Mouse (Mus musculus): ENCODE measurements around the gene Taf5. TPM values are rescaled to one million over a fixed set of nuclear protein-coding genes. Genes with fewer than 3 reads are reported as not detected.

Gene Taf5
- total RNA-seq, 2 experiments from 2014 or later = 5.2 to 5.8 TPM

- no peak for DNase-seq (ENCODE audit: low spot score in 2 of 2)
- intact Hi-C loops (cut with DNase I) = no loop called here
Observed at GRCm38 (mm10) chr19:47052927-47053326, 14.6 kb upstream of the Taf5 start.

GRCm38 (mm10) chr19:47053471-47053870 is 14.1 kb upstream of the Taf5 start:
- DNase-seq (ENCODE audit: low spot score in 2 of 2) = no peak
- intact Hi-C loops (cut with DNase I) = no loop called here

GRCm38 (mm10) chr19:47057684-47058083 is 9.9 kb upstream of the Taf5 start:
- no peak for DNase-seq (ENCODE audit: low spot score in 2 of 2)
- intact Hi-C loops (cut with DNase I) = no loop called here

GRCm38 (mm10) chr19:47065860-47066259 is 1.7 kb upstream of the Taf5 start:
- no peak for DNase-seq (ENCODE audit: low spot score in 2 of 2)
- intact Hi-C loops (cut with DNase I) = loop anchor here (2.0 kb wide), 1 partner anchor 15 kb away; the partner anchor contains the start of gene Pcgf6

- DNase-seq (ENCODE audit: low spot score in 2 of 2) = peak; percentile 79 to 86
- intact Hi-C loops (cut with DNase I) = loop anchor here (2.0 kb wide), 1 partner anchor 17 kb away; the partner anchor contains the start of gene Pcgf6
Observed at GRCm38 (mm10) chr19:47067924-47068611, 522 bp downstream of the Taf5 start.

- intact Hi-C loops (cut with DNase I) = no loop called here
- no peak for DNase-seq (ENCODE audit: low spot score in 2 of 2)
Observed at GRCm38 (mm10) chr19:47088226-47088625, 20.7 kb downstream of the Taf5 start.

- DNase-seq (ENCODE audit: low spot score in 2 of 2) = peak in 1 of 2 experiments; percentile 10
- intact Hi-C loops (cut with DNase I) = no loop called here
Observed at GRCm38 (mm10) chr19:47089718-47090525, 22.4 kb downstream of the Taf5 start.

- intact Hi-C loops (cut with DNase I) = no loop called here
- DNase-seq (ENCODE audit: low spot score in 2 of 2) = peak; percentile 98
Observed at GRCm38 (mm10) chr19:47090550-47091156, 23.1 kb downstream of the Taf5 start, which contains the start of the genes Usmg5 and Pdcd11. Gene Usmg5 (minus strand): TSS chr19:47090647. Gene Pdcd11 (plus strand): TSS chr19:47090768.

GRCm38 (mm10) chr19:47101080-47101479 is 33.5 kb downstream of the Taf5 start:
- DNase-seq (ENCODE audit: low spot score in 2 of 2) = no peak
- intact Hi-C loops (cut with DNase I) = no loop called here

- intact Hi-C loops (cut with DNase I) = no loop called here
- no peak for DNase-seq (ENCODE audit: low spot score in 2 of 2)
Observed at GRCm38 (mm10) chr19:47104641-47105271, 37.2 kb downstream of the Taf5 start.

GRCm38 (mm10) chr19:47118634-47119033 is 51.1 kb downstream of the Taf5 start:
- peak in 1 of 2 experiments; percentile 45 for DNase-seq (ENCODE audit: low spot score in 2 of 2)
- intact Hi-C loops (cut with DNase I) = no loop called here

- DNase-seq (ENCODE audit: low spot score in 2 of 2) = peak; percentile 37 to 64
Observed at GRCm38 (mm10) chr19:47121054-47121453, 53.5 kb downstream of the Taf5 start.

GRCm38 (mm10) chr19:47122802-47123201 is 55.3 kb downstream of the Taf5 start:
- peak; percentile 34 to 36 for DNase-seq (ENCODE audit: low spot score in 2 of 2)
- intact Hi-C loops (cut with DNase I) = no loop called here

More at GRCm38 (mm10) chr19:47121054-47121453, 53.5 kb downstream of the Taf5 start:
- intact Hi-C loops (cut with DNase I) = loop anchor here (2.0 kb wide), 1 partner anchor 48 kb away; no protein-coding TSS in a partner anchor

GRCm38 (mm10) chr19:47128164-47128563 is 60.6 kb downstream of the Taf5 start:
- no peak for DNase-seq (ENCODE audit: low spot score in 2 of 2)
- intact Hi-C loops (cut with DNase I) = no loop called here

- no peak for DNase-seq (ENCODE audit: low spot score in 2 of 2)
- intact Hi-C loops (cut with DNase I) = no loop called here
Observed at GRCm38 (mm10) chr19:47128835-47129234, 61.3 kb downstream of the Taf5 start.

- intact Hi-C loops (cut with DNase I) = no loop called here
Observed at GRCm38 (mm10) chr19:47130551-47131125, 63.1 kb downstream of the Taf5 start.

More at GRCm38 (mm10) chr19:47130551-47131125, 63.1 kb downstream of the Taf5 start:
- no peak for DNase-seq (ENCODE audit: low spot score in 2 of 2)
